Mouse (Mus musculus): ENCODE data around the gene Igdcc4. TPM values are rescaled to one million over a fixed set of nuclear protein-coding genes. Genes with fewer than 3 reads are reported as not detected.

Igdcc4 gene
- total RNA-seq (2023), result not detected

GRCm38 (mm10) chr9:65100991-65101685, at the start of gene Igdcc4:
Igdcc4 (plus strand) TSS chr9:65101486.

GRCm38 (mm10) chr9:65140936-65141305, 39.6 kb downstream of the Igdcc4 start, which contains the start of gene Igdcc3:
Igdcc3 (plus strand) TSS chr9:65141189.

Other genes with a start within 250 kb of the Igdcc4 start
- not detected for gene Slc24a1, start 149.9 kb upstream of the Igdcc4 start, total RNA-seq (2023)
- gene Ints14, start 140.6 kb upstream of the Igdcc4 start, total RNA-seq (2023), result 10 to 100 TPM; 15.2 to 15.9 TPM
- gene Hacd3, start 79.8 kb upstream of the Igdcc4 start, total RNA-seq (2023), result 1 to 10 TPM; 7.0 TPM
- 10 to 100 TPM; 72.1 to 76.5 TPM for gene Dpp8, start 69.1 kb upstream of the Igdcc4 start, total RNA-seq (2023)
- not detected for gene Igdcc3, start 39.7 kb downstream of the Igdcc4 start, total RNA-seq (2023)
- 1 to 10 TPM; 2.9 to 3.5 TPM for gene Parp16, start 93.9 kb downstream of the Igdcc4 start, total RNA-seq (2023)
- not detected for gene Cilp, start 163.7 kb downstream of the Igdcc4 start, total RNA-seq (2023)
- 10 to 100 TPM; 18.7 to 19.0 TPM for gene Clpx, start 192.8 kb downstream of the Igdcc4 start, total RNA-seq (2023)
- 10 to 100 TPM; 12.2 to 12.7 TPM for gene Pdcd7, start 244.6 kb downstream of the Igdcc4 start, total RNA-seq (2023)

Data from neutrophil, adult 59 days (primary cell).